Mouse (Mus musculus) liver, embryonic 14.5 days (tissue): ENCODE results near the gene Slc22a16. TPM values are rescaled to one million over a fixed set of nuclear protein-coding genes. Genes with fewer than 3 reads are reported as not detected.

ENCODE experiments used
- ATAC-seq: fragments of 200-750 bp; cut with Nextera tagmentation; 2 replicates; pipeline ENCODE4 v1.8.0; 2017; ENCODE audit warnings: moderate number of reproducible peaks, mild to moderate bottlenecking, moderate library complexity; ENCODE audit not compliant: insufficient read depth
- DNase-seq, 3 experiments: peaks; one replicate each; pipeline ENCODE4 v3.0.0-alpha.2; 2012 to 2013; ENCODE audit warnings: low read depth in 3 of 3, low spot score in 3 of 3
- H3K27ac ChIP-seq: fragments of 300-500 bp; sonication (generic); 2 replicates; pipeline ENCODE4 v1.5.1; 2014; ENCODE audit warnings: moderate library complexity, mild to moderate bottlenecking, control low read depth, inconsistent platforms
- H3K27me3 ChIP-seq: fragments of 300-500 bp; sonication (generic); 2 replicates; pipeline ENCODE4 v1.6.1; 2014; ENCODE audit warnings: mild to moderate bottlenecking, low read length, moderate library complexity; ENCODE audit not compliant: control insufficient read depth, insufficient read depth
- H3K36me3 ChIP-seq: fragments of 300-500 bp; sonication (generic); replicated peaks from 2 replicates; pipeline ENCODE4 v1.6.1; 2014; ENCODE audit warnings: low read depth; ENCODE audit not compliant: control insufficient read depth, insufficient read depth
- H3K4me1 ChIP-seq, 2 experiments: fragments of 200-500 bp in 1 of 2; fragments of 300-500 bp in 1 of 2; sonication (generic) in 1 of 2; replicated peaks; 2 replicates each; pipeline ENCODE4 v1.6.1; 2012 to 2014; ENCODE audit warnings: antibody characterized with exemption in 1 of 2, inconsistent platforms in 1 of 2, low read length in 1 of 2; ENCODE audit not compliant: control insufficient read depth in 2 of 2, insufficient read depth in 2 of 2
- H3K4me2 ChIP-seq: fragments of 300-500 bp; sonication (generic); 2 replicates; pipeline ENCODE4 v1.6.1; 2014; ENCODE audit warnings: low read depth, mild to moderate bottlenecking, control low read depth, moderate library complexity
- H3K4me3 ChIP-seq, 2 experiments: fragments of 200-500 bp in 1 of 2; fragments of 300-500 bp in 1 of 2; sonication (generic) in 1 of 2; 2 replicates each; pipeline ENCODE4 v1.5.1; 2012 to 2014; ENCODE audit warnings: low read depth in 2 of 2, low read length in 2 of 2, mild to moderate bottlenecking in 2 of 2, control low read depth in 1 of 2, inconsistent platforms in 1 of 2, moderate library complexity in 1 of 2; ENCODE audit not compliant: insufficient read depth in 1 of 2
- H3K9ac ChIP-seq: fragments of 300-500 bp; sonication (generic); replicated peaks from 2 replicates; pipeline ENCODE4 v1.6.1; 2014; ENCODE audit warnings: mild to moderate bottlenecking, control low read depth, moderate library complexity
- H3K9me3 ChIP-seq: fragments of 300-500 bp; sonication (generic); 2 replicates; pipeline ENCODE4 v1.6.1; 2016; ENCODE audit warnings: low read length, mixed read lengths; ENCODE audit not compliant: control insufficient read depth
- CTCF ChIP-seq: IDR thresholded peaks from 2 replicates; pipeline ENCODE4 v1.5.1; 2016; ENCODE audit warnings: antibody characterized with exemption, low read depth, control low read depth
- EP300 ChIP-seq: IDR thresholded peaks from 2 replicates; pipeline ENCODE4 v1.6.1; 2016; ENCODE audit warnings: antibody characterized with exemption, low read depth
- WGBS: fragments of 180-500 bp; shearing (Covaris S2); extraction: QIAGEN DNeasy Blood & Tissue Kit; methylation state at CpG from one replicate; pipeline ENCODE4 v1.1.7; 2014; ENCODE audit not compliant: insufficient replicate concordance; 5-methylcytosine and 5-hydroxymethylcytosine counted together
- polyA plus RNA-seq, 2 experiments: library from polyadenylated mRNA; depleted of rRNA in 1 of 2; stranded (reverse) in 1 of 2; unstranded in 1 of 2; fragments of >200 nt; fragmentation: Nextera tagmentation in 1 of 2; extraction: Ambion mirVana in 1 of 2; gene quantifications; 2 replicates each; pipeline versions ENCODE4 v1.2.1 to v1.2.3; 2012 to 2014

Gene Slc22a16
- polyA plus RNA-seq, 2 experiments: not detected

- Histone ChIP-seq H3K36me3 (no peaks in the 10 kb centered on the region), H3K9me3 (no peaks in the 10 kb centered on the region), H3K9ac (no peak overlapping the region), H3K4me3 (no peak overlapping the region), H3K4me1 (peaks cover 0 to 31% of the 10 kb centered on the region in 2 experiments; a peak in 2 of 4 replicates), H3K27me3 (no peaks in the 10 kb centered on the region), H3K4me2 (0 out of 2 replicates have a peak overlapping the region, but pooled peaks have one; percentile 11), H3K27ac (no peak overlapping the region)
- TF ChIP-seq EP300 (no peak), CTCF (no peak)
- no peak for DNase-seq
- 0 out of 2 replicates have a peak, but pooled peaks have one; percentile 15 for ATAC-seq
- 13% methylated on average over 9 of the region's 9 CpGs for WGBS
These were observed 44.5 kb upstream of the Slc22a16 start for GRCm38 (mm10) chr10:40525616-40526155.

- Histone ChIP-seq H3K4me2 (no peak overlapping the region; the same call in 1 of the 2 replicates), H3K9ac (no peak overlapping the region), H3K4me1 (peaks cover 0 to 30% of the 10 kb centered on the region in 2 experiments; a peak in 2 of 4 replicates), H3K4me3 (no peak overlapping the region), H3K27ac (no peak overlapping the region), H3K36me3 (no peaks in the 10 kb centered on the region), H3K9me3 (no peaks in the 10 kb centered on the region), H3K27me3 (no peaks in the 10 kb centered on the region)
- WGBS: 14% methylated on average over 8 of the region's 8 CpGs
- TF ChIP-seq EP300 (no peak), CTCF (no peak)
- no peak for ATAC-seq
- no peak for DNase-seq
These were observed 43.8 kb upstream of the Slc22a16 start for GRCm38 (mm10) chr10:40526301-40526761.

GRCm38 (mm10) chr10:40526986-40527385, 43.1 kb upstream of the Slc22a16 start:
- Histone ChIP-seq H3K27ac (no peak overlapping the region), H3K4me3 (no peak overlapping the region), H3K4me1 (peaks cover 0 to 29% of the 10 kb centered on the region in 2 experiments; a peak in 2 of 4 replicates), H3K9ac (no peak overlapping the region), H3K36me3 (no peaks in the 10 kb centered on the region), H3K27me3 (no peaks in the 10 kb centered on the region), H3K9me3 (no peaks in the 10 kb centered on the region), H3K4me2 (no peak overlapping the region)
- TF ChIP-seq EP300: no peak
- TF ChIP-seq CTCF: no peak
- WGBS: 51% methylated on average over 3 of the region's 3 CpGs
- DNase-seq (no peak), ATAC-seq (no peak)

- no peak overlapping the region for H3K9ac ChIP-seq
- H3K4me3 ChIP-seq: no peak overlapping the region
- H3K36me3 ChIP-seq: no peaks in the 10 kb centered on the region
- no peak for TF ChIP-seq EP300
- TF ChIP-seq CTCF: no peak
- H3K27me3 ChIP-seq: no peaks in the 10 kb centered on the region
- 6% methylated on average over 8 of the region's 8 CpGs for WGBS
- no peaks in the 10 kb centered on the region for H3K9me3 ChIP-seq
- H3K27ac ChIP-seq: no peak overlapping the region
- DNase-seq (no peak), ATAC-seq (no peak)
- no peak overlapping the region for H3K4me2 ChIP-seq
- peaks cover 0 to 29% of the 10 kb centered on the region in 2 experiments; a peak in 2 of 4 replicates for H3K4me1 ChIP-seq
These were observed 42.6 kb upstream of the Slc22a16 start for GRCm38 (mm10) chr10:40527573-40527972.

GRCm38 (mm10) chr10:40528668-40529067, 41.5 kb upstream of the Slc22a16 start:
- TF ChIP-seq CTCF (no peak), EP300 (no peak)
- H3K9ac ChIP-seq: no peak overlapping the region
- DNase-seq (no peak), ATAC-seq (no peak)
- H3K4me3 ChIP-seq: no peak overlapping the region
- no peaks in the 10 kb centered on the region for H3K9me3 ChIP-seq
- 74% methylated on average over 8 of the region's 10 CpGs for WGBS
- no peak overlapping the region for H3K27ac ChIP-seq
- no peaks in the 10 kb centered on the region for H3K27me3 ChIP-seq
- no peak overlapping the region for H3K4me2 ChIP-seq
- no peaks in the 10 kb centered on the region for H3K36me3 ChIP-seq
- H3K4me1 ChIP-seq: peaks cover 0 to 25% of the 10 kb centered on the region in 2 experiments; a peak in 2 of 4 replicates
